Mouse (Mus musculus): ENCODE measurements around the gene Mcf2l.

The Mcf2l gene

DNA sequence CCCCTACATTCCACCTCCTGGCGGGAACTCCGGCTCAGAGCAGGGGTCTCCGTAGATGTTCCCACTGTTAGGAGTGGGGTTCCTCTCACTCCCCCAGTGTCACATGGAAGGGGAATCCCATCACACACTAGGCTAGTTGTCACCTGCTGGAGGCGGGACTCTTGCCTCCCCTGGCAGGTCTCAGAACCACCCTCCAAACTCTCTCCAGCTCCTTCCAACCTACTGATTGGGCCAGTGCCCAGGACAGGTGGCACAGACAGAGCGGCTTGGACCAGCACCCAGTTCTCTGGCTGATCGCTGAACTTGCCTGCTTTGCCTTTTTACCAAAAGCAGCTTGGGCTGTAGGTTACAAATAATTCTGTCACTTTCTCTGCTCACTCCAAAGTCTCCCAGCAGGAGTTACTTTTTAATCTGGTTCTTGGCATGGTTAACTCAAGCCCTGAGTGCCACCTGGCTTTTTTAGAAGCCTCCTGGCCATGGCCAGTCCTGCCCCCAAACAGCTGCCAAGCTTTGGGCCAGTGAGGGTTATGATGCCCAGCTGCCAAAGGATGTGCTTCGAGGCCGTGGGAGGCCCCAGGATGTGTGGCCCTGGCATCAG, 687 bp downstream of the Mcf2l start:
- DNase-seq (ENCODE audit: low read depth, low spot score) = no peak

DNA sequence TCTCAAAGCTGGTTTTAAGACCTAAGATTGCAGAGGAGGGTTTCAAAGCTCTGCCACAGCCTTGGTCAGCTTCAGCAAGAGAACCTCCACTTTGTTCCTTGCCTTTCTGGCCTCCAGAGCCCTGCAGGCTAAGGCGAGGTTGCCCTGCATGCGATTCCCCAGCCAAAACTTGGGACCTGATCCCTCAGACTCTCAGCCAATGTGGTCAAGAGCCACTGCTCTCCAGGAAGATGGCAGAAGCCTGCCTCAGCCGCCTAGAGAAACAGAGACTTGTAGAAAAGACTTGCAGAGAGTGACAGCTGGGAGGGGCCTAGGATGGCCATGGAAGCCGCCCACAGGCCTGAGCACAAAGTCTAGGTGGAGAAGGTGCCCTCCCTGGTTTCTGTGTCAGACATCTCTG, 1.4 kb downstream of the Mcf2l start:
- no peak for DNase-seq (ENCODE audit: low read depth, low spot score)

DNA sequence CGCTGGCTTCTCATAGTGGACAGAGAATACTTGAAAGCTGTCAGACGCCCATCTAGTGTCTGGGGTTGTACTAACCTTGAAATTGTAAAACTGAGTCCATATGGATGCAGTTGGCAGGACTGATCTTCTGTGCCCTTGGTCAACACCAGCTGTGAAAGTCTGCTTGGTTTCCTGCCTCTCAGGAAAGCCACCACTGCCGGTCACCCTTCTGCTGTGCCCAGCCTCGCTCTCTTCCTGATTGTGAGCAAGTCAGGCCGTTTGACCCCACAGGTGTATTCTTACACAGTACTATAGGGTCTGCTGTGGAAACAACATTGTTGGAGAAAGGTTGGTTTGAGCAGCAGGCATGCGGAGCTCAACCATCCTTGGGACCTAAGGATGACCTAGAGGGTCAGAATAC, 3.5 kb downstream of the Mcf2l start:
- no peak for DNase-seq (ENCODE audit: low read depth, low spot score)

DNA sequence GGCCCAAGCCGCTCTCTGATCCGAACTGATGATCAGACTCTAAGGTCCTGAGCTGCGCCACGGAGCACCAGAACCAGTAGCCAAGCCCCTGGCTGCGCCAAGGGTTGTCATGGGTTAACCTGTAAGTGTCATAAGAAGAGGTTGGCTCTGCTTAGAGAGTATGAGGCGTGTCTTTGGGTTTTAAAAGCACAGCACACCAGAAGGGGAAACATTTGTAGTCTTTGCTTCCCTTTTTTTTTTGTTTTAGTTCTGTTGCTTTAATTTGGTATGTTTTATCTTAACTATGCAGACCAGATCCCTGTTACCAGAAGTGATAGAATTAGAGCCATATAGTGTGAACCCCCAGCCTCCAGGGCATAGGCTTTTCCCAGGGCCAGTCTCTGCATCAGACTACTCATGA, 6.6 kb downstream of the Mcf2l start:
- no peak for DNase-seq (ENCODE audit: low read depth, low spot score)

DNA sequence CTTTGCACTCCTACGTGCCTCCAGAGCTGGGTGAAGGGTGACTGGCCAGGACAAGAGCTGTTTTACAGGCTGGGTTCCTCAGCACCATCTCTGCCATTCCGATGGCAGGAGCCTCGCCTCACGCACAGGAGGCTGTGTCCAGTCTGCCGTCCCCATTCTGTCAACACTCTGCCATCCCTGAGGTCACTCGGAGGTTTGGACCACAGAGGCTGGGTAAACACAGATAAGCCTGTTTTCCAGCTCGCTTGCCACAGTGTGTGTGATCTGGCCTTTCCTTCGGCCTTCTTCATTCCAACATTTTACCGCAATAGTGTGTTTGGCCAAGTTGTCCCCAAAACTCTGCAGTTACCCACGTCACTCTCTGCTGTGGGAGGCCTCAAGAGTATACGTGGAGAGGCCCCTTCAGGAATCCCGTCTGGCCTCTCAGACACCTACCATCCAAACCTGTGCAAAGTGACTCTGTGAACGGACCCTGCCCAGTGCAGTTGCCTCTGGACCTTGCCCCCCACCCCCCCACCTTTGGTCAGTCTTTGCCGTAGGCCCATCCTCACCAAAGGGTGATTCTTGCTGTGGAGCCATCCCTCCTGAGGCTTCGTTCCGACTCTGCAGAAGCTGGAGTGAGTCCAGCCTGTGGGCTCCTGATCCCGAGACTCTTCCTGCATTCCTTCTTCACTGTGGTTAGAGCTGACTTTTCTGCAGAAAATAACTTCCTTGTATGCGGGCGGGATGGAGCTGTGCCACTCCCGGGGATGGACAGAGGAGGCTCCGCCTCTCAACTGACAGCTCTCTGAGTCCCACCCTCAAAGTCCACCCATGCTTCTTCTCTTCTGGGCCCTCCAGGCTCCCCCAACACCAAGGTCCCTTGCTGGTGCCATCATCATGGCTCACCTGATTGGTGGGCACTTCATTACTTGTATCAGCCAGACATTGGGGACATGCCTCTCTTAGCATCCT, 9.7 kb downstream of the Mcf2l start:
- DNase-seq (ENCODE audit: low read depth, low spot score) = no peak

DNA sequence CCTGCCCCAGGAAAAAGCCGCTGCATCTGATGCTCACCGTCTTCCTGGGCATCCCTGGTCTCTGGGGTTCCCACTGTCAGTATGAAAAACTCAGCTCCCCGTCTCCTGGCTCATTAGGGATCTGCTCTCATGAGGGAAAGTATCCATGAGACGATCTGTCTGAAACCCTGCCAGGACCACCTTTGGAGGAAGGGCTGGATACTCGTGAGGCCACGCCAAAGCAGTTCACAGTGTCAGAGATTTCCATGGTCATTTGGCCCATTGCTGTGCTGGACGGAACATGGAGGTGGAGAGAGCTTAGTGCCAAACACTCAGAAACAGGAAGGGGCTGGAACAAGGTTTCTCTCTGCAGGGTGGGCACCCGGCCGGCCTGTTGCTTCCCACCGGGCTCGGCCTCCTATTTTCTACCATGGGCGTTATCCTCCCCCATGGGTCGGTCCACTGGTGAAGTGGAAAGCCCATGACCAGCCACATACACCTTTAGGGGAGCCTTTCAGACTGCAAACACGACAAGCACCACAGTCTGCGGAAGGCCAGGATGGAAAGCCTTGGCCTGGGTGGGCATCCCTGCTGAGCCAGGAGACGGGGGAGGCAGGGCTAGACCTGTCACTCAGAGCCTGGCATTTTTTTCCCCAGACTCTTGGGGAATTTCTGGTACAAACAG, 14.3 kb downstream of the Mcf2l start:
- DNase-seq (ENCODE audit: low read depth, low spot score) = no peak

DNA sequence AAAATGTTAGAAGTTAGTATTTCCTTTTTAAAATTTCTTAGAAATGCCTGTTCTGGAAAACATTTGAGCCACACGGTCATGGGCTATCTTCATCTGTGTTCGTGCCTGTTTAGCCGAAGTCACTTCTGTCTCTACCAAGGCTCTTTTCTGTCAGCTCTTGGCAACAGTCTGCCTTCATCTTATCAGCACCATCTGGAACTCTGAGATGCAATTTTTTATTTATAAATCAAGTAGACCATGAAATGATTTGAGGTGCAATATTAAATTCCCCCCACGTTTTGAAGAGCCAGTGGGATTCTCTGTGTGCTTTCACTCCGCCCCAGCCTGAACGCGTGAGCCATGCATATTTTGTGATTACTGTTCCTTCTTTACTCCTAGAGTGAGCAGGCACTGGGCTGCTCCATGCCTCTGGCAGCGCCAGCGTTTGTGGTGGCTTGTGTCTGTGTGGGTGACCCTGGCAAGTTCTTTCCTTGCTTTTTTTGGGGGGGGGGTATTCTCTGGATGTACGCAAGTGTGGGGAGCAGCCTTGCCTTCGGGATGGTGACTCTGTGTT, 15.5 kb downstream of the Mcf2l start:
- no peak for DNase-seq (ENCODE audit: low read depth, low spot score)

DNA sequence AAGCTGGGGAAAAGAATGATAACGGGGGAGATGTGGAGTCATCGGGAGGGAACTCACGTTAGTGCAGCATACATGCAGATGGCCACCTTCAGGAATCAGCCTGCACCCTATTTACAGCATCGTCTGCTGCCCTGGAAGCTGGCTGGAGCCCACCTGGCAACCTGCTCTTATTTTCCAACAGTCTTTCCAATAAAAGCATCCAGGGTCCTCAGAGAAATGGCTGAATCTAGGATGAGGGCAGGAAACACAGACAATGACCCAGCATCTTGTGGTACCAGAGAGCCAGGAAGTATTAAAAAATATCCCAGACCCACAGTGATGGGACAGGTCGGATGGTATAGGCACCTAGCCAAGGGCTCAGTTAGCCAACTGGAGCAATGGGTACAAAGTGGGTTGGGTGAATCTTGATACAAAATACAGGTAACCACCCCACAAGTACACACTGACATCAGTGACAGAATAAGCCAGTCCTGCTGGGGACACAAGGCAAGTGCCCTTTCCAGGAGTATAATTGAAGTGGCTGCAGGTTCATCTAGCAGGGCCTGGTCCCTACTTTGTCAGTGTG, 19.4 kb downstream of the Mcf2l start:
- no peak for DNase-seq (ENCODE audit: low read depth, low spot score)

DNA sequence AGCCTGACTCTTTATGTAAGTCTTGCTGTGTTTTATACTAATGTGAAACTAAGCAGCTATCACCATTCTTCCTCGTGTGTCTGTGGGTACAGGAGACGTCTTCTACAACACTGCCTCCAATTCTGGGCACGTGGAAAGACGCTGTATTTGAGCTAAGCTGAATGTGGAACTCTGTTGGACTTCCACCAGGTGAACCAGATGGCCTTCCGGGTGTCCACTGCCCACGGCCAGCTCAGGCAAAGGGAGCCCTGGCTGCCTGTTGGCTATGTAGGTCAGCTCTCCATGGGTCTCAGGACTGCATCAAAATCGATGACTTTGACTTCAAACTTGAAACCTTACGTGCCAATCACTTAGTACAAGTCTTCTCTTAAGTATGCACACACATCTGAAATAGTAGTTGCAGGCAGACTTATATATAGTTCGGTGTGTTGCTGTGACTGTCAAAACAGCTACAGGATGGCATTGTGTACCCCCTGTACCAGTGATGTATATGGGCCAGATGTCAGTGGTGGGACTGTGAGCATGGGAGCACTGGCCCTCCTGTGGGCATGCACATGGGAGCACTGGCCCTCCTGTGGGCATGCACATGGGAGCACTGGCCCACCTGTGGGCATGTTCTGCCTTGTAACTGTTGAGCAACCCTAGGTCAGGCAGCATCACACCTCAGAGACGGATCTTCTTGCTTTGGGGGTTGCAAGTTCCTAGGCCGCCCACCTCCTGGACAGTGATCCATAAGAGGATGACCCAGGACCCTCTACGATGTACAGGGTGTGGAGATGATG, 20.4 kb downstream of the Mcf2l start:
- DNase-seq (ENCODE audit: low read depth, low spot score) = no peak

DNA sequence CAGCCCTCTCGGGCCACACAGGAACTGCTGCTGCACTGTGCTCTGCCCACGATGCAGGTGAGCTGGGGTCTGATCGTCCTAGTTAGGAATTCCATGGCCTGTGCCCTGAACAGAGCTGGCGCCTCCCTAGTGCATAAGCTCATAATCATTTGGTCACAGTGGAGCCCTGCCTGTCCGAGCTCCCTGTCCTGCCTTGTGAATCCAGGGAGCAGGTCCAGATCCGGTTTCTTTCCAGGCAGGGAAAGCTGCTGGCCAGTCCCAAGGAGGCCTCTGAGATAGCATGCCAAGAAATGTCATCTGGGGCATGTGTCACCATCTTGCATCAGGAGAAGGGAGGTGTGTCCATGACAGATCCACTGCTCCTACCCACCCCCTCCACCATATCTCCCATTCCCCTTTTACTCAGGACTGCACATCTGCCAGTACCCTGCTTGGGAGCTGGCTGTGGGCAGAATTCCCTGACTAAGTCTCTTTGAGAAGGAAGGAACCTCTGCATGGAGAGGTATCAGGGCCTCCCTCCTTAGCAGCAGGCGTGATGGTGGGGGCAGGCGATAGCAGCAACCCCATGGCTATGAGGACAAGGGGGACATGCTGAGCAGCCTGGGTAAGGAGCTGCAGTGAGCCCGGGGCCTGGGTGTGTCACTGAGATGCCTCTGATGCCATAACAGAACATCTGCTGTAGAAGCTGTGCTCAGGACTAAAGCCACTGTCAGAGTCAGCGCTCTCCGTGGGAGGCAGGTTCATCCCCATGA, 21.4 kb downstream of the Mcf2l start:
- DNase-seq (ENCODE audit: low read depth, low spot score) = no peak

DNA sequence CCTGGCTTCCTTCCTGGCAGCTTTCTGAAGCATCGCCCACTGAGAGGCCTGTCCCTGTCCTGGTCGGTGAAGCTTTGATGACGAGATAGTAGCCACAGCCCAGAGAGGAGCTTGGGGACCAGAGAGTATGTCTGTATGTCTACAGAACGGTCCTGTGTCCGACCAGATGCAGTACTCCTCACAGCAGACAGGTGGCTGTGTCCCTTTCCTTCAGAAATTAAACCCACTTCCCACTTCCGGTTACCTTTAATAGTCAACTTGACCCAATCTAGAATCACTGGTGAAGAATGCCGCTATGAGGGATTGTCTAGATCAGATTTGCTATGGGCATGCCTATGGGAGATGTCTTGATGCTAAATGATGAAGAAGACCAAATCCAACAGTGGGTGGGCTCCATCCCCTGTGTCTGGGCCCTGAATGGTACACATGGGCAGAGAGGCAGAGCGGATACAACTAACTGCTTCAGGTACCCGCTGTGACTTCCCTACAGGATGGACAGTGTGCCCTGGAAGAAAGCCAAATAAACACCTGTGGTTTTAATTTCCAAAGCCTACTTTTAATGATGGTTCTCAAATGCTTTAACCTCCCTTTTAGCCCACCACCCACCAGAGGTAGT, 22.0 kb downstream of the Mcf2l start:
- DNase-seq (ENCODE audit: low read depth, low spot score) = no peak

DNA sequence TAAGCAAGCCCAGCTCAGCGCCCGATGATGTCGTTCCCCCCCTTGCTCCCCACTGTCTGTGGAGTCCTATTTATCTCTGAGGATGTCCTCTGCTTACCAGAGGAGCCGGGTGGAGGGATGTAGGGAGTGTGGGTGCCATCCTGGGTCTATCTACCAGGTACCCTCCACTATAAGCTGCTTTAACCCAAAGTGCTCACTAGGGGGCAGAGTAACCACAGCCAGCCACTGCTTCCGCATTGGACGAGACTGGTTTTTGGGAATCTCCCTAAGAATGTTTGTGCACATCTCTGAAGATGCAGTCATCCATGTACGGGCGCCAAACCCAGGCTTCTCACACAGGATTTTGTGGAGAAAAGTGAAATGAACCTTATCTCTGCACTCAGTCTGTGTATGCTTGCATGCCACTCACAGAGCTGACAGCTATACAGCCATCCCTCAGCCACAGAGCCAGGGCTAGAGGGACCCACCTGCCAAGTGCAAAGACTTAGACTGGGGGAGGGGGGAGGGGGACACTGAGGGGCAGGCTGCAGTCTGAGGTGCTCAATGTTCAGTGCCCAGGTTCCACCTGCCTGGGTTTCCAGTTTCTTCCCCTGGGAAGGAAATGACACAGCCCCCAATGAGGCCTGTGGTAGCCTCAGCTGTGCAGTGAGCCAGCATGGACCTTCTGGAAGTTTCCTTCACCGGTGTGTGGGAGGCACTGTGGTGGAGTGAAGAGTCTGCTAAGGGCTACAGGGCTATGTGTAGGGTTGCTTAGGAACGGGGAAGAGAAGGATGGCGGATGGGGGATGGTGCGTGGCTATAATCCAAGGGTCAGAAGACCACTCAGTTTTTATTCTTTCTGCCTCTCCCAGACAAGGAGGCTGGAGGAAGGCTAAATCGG, 23.1 kb downstream of the Mcf2l start:
- DNase-seq (ENCODE audit: low read depth, low spot score) = no peak

DNA sequence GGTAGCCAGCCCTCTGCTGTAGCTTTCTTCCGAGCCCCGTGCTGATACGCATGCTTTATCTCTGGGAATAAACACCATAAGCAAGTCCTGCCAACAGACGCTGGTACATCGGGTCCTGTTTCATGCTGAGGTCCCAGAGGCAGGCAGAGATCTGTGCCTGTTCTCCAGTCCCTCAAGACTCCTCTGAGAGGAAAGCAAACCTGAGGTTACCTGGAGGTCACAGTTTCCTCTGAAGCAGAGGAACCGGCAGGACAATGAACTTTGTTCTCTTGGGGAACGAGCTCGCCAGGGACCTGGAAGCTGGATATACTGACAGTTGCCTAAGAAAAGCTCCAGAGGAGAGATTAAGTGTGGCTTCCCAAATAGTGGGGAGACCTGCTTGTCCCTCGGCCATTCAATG, 24.2 kb downstream of the Mcf2l start:
- no peak for DNase-seq (ENCODE audit: low read depth, low spot score)

DNA sequence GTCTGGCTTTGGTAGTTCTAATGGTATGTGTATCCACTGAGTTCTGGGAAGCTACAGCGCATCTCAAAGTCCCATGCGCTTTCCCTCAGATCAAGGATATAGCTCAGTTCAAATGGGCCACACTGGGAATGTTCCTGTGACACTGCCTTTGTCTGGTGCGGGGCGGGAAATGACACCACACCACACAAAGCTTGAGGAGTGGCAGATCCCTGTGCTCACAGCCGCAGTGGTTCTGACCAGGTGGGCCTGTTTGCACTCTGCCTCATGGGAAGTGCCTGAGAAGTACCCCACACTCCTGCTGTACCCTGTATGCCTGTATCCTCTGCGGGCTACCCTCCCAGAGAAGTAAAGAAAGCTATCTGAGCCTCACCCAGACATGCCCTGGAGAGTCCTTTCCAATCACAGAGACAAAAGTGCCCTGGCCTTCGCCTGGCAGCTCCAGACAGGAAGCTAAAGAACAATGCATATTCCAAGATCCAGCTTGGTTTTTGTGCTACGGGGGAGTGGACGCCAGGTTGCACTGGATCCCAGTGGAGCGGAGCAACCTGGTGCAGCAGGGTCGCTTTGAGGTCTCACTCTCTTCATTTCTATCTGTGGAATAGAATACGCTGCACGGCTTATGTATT, 30.3 kb downstream of the Mcf2l start:
- no peak for DNase-seq (ENCODE audit: low read depth, low spot score)

DNA sequence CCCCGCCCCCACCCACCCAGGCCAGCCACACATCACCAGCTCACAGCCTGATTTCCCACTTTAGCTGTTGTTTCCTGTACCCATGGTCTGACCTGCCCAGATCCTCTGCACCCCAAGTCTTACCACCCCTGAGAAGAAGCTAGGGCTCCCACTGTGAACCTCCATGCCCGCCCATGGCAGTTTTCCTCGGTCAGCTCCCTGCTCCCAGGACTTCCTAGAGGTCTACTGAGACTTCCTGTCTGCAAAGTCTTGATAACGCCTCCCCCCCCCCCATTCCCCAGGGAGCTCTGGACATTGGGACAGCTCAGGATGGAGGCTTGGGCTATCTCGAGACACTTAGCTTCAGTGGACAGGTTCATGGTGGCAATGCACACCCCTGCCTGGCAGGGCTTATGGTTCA, 31.5 kb downstream of the Mcf2l start:
- no peak for DNase-seq (ENCODE audit: low read depth, low spot score)

DNA sequence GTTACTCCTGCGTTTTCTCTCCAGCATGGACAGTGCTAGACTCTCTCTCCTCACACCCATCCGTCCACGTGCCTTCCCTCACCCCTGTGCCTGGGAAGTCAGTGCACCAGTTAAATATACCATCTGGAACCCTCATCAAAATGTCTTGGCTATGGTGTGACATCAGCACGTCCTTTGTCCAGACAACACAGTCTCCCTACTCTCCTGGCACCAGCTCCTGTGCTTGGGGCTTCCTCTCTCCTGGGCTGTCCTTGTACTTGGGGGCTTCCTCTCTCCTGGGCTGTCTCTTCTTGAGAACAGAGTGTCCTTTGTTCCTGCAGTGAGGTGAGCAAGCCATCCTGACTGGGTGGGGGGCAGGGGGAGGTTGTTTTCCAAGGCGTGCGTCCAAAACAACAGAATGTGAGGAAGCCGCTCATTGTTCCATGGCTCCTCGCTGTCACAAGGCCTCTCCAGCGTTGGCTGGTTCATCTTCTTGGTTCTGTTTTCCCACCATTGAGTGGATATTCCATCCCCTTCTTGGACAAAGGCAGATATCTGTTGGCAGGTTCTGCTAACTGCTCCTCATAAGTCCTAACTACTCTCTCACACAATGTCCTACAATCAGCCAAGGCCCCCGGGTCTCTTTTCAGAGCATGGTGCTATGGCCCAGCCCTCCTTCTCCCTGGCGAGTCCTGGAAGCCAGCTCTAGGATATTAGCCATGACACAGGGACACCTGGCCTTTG, 32.2 kb downstream of the Mcf2l start:
- no peak for DNase-seq (ENCODE audit: low read depth, low spot score)

DNA sequence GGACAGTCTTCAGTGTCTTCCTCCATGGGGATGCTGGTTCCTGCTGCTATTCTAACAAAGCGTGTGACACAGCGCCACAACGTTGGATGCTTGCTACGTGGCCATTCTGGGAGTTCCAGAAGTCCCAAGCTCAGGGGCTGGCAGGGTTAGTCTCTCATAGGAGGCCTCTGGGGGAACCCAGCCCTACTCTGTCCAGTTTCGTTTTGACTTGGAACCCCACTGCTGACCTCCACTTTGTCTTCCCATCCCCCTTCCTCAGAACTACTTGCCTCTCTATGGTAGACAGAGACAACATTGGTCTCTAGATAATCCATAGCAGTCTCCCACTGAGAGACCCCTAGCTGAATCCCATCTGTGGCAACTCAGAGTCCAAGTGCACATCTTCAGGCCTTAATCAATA, 33.0 kb downstream of the Mcf2l start:
- DNase-seq (ENCODE audit: low read depth, low spot score) = no peak

DNA sequence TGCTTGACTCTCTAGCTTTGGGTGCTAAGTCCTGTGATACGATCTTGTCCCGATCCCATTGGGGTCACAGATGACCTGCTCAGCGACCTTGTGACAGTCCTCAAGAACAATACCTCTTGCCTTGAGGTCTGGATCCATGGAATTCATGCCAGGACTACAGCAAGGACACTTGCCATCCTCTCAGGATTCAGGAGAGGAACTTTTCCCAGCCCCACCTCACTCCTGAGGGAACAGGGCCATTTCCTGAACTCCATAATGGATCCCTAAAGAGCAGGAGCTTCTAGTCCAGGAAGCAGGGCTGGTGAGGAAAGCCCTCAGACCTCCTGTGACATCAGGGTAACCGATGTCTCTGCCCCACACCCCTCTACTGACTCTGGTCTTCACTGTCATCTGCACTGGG, 34.1 kb downstream of the Mcf2l start:
- no peak for DNase-seq (ENCODE audit: low read depth, low spot score)
